Comparison of ENCODE assay signal across 8 mouse cellular contexts in the genomic region with DNA sequence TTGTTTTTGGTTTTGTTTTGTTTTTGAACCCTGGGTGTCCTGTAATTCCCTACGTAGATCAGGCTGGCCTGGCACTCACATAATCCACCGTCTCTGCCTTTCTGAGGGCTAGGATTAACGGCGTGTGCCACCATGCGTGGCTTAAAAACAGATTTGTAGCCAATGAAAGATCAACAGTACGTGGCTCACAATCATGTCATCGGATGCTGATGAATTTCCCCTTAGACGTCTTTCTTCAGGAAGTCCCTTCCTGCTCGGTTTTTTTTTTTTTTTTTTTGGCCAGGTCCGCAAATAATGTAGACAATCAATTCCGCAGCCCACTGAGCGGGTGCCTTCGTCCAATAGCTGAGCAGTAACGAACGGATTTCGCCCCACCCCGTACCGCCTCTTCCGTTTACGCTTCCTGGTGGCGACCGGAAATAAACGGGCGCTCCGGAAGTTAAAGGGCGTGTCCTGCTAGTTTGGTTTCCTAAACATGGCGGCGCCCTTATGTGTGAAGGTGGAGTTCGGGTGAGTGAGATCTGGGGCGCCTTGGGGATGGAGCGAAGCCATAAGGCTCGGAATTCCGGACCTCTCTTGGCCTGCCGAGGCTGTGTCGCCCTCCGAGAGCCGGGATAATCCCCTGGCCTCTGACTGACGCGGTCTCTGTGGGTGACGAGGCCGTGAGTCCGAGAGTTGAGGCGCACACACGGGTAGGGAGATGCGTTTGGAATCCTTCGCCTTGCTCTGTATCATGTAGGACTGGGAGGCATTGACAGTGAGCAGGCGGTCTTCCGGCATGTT. TPM values are rescaled to one million over a fixed set of nuclear protein-coding genes. Genes with fewer than 3 reads are reported as not detected.
DNase-seq lines count a peak whose midpoint lies in the region; ATAC-seq and TF ChIP-seq lines count a peak whose summit lies in the region.

No protein-coding gene starts in this region.

- peak overlapping the region; percentile 98 for H3K4me3 ChIP-seq in hindbrain, embryonic 10.5 days
- peak overlapping the region; percentile 77 for H3K4me3 ChIP-seq in lung, postnatal 0 days (ENCODE audit: low read depth, low read length)

- H3K27ac ChIP-seq in hindbrain, embryonic 10.5 days, result peak overlapping the region; percentile 95
- H3K27ac ChIP-seq in lung, postnatal 0 days (ENCODE audit: low read length), result peak overlapping the region; percentile 86

- TF ChIP-seq CTCF in lung, postnatal 0 days (IDR thresholded peaks at IDR 0.05), result peak; percentile 16; the same call in 1 of the 2 replicates

- WGBS in hindbrain, embryonic 10.5 days, result under 1% methylated on average over 48 of the region's 48 CpGs
- under 1% methylated on average over 48 of the region's 48 CpGs for WGBS in lung, postnatal 0 days

- TF ChIP-seq EP300 in lung, postnatal 0 days (IDR thresholded peaks at IDR 0.05), result peak; percentile 93

- no peaks in the 10 kb centered on the region for H3K9me3 ChIP-seq in hindbrain, embryonic 10.5 days
- no peaks in the 10 kb centered on the region for H3K9me3 ChIP-seq in lung, postnatal 0 days (ENCODE audit: low read length)

- peak; percentile 96 for DNase-seq in MN1 (ENCODE audit: low spot score)
- DNase-seq in cerebellum, adult 9-10 months, result peak; percentile 96
- DNase-seq in hindbrain, embryonic 10.5 days (ENCODE audit: low spot score), result peak; percentile 97
- peak; percentile 97 for DNase-seq in layer of hippocampus, adult 9-11 months
- DNase-seq in lung, postnatal 0 days (ENCODE audit: low spot score), result peak; percentile 99
- DNase-seq in ovary, postnatal 14 days (ENCODE audit: low spot score), result peak; percentile 85
- peak; percentile 94 for DNase-seq in thymus, postnatal 14 days

- peak overlapping the region; percentile 78 for H3K4me2 ChIP-seq in lung, postnatal 0 days (replicated peaks; ENCODE audit: low read depth, low read length)

- H3K9ac ChIP-seq in lung, postnatal 0 days (replicated peaks; ENCODE audit: low read depth), result peak overlapping the region; percentile 66

- ATAC-seq in frontal cortex, adult (ENCODE audit: low TSS enrichment), result peak; percentile 97
- peak; percentile 99 for ATAC-seq in lung, postnatal 0 days

- peaks cover 24% of the 10 kb centered on the region for H3K4me1 ChIP-seq in hindbrain, embryonic 10.5 days (replicated peaks)
- H3K4me1 ChIP-seq in lung, postnatal 0 days (ENCODE audit: insufficient read depth, low read depth, low read length), result no peaks in the 10 kb centered on the region

- peaks cover 39% of the 10 kb centered on the region for H3K36me3 ChIP-seq in hindbrain, embryonic 10.5 days
- no peaks in the 10 kb centered on the region for H3K36me3 ChIP-seq in lung, postnatal 0 days (ENCODE audit: insufficient read depth, low read length)

- H3K27me3 ChIP-seq in hindbrain, embryonic 10.5 days (ENCODE audit: insufficient read depth, poor library complexity, severe bottlenecking), result no peaks in the 10 kb centered on the region
- H3K27me3 ChIP-seq in lung, postnatal 0 days (replicated peaks; ENCODE audit: insufficient read depth, low read length), result no peaks in the 10 kb centered on the region

RNA-seq across cellular contexts. Expression of a gene that starts 7.2 kb away (rescaled TPM):
- 23.8 and 25.0 TPM in 2 replicates for polyA plus RNA-seq in hindbrain, embryonic 10.5 days (2016; fragmentation: Nextera tagmentation; extraction: Ambion mirVana)
- polyA plus RNA-seq in lung, postnatal 0 days (2015; fragmentation: Nextera tagmentation; extraction: Ambion mirVana), result 13.5 and 19.0 TPM in 2 replicates

RNA-seq across cellular contexts. Expression of a gene that starts 24.7 kb away (rescaled TPM):
- 18.3 and 24.7 TPM in 2 replicates for polyA plus RNA-seq in hindbrain, embryonic 10.5 days (2016; fragmentation: Nextera tagmentation; extraction: Ambion mirVana)
- 11.8 and 12.1 TPM in 2 replicates for polyA plus RNA-seq in lung, postnatal 0 days (2015; fragmentation: Nextera tagmentation; extraction: Ambion mirVana)

RNA-seq across cellular contexts. Expression of a gene that starts 38.8 kb away (rescaled TPM):
- polyA plus RNA-seq in hindbrain, embryonic 10.5 days (2016; fragmentation: Nextera tagmentation; extraction: Ambion mirVana), result 53.2 and 59.2 TPM in 2 replicates
- 16.2 and 18.5 TPM in 2 replicates for polyA plus RNA-seq in lung, postnatal 0 days (2015; fragmentation: Nextera tagmentation; extraction: Ambion mirVana)

RNA-seq across cellular contexts. Expression of a gene that starts 39.8 kb away (rescaled TPM):
- polyA plus RNA-seq in hindbrain, embryonic 10.5 days (2016; fragmentation: Nextera tagmentation; extraction: Ambion mirVana), result 46.6 and 48.8 TPM in 2 replicates
- polyA plus RNA-seq in lung, postnatal 0 days (2015; fragmentation: Nextera tagmentation; extraction: Ambion mirVana), result 11.7 and 13.1 TPM in 2 replicates

RNA-seq across cellular contexts. Expression of a gene that starts 41.8 kb away (rescaled TPM):
- polyA plus RNA-seq in hindbrain, embryonic 10.5 days (2016; fragmentation: Nextera tagmentation; extraction: Ambion mirVana), result 49.1 and 56.2 TPM in 2 replicates
- polyA plus RNA-seq in lung, postnatal 0 days (2015; fragmentation: Nextera tagmentation; extraction: Ambion mirVana), result 5.4 and 5.6 TPM in 2 replicates

Comparison
In these comparisons a context has a peak if more than half of its experiments do, and no peak if none do; other contexts are left out.
1. Peak in every context shown above with its lines: DNase-seq, ATAC-seq, H3K4me3 ChIP-seq and H3K27ac ChIP-seq.